Mouse (Mus musculus) left cerebral cortex, postnatal 4 days (tissue): ENCODE data around the gene Rabl3. TPM values are rescaled to one million over a fixed set of nuclear protein-coding genes. Genes with fewer than 3 reads are reported as not detected.

Experiments used
- DNase-seq: peaks from one replicate; pipeline ENCODE4 v3.0.0-alpha.2; 2022
- intact Hi-C: fragments of 180-260 bp; cut with DNase I; formaldehyde crosslinking; loops from one replicate; pipeline ENCODE4 v1.15.1; 2025
- total RNA-seq, 2 experiments: library from RNA; stranded (reverse); gene quantifications; 2 replicates each; pipeline ENCODE4 v1.2.3; 2021

Rabl3 gene
- total RNA-seq, 2 experiments from 2014 or later, result 7.9 to 9.3 TPM

DNA sequence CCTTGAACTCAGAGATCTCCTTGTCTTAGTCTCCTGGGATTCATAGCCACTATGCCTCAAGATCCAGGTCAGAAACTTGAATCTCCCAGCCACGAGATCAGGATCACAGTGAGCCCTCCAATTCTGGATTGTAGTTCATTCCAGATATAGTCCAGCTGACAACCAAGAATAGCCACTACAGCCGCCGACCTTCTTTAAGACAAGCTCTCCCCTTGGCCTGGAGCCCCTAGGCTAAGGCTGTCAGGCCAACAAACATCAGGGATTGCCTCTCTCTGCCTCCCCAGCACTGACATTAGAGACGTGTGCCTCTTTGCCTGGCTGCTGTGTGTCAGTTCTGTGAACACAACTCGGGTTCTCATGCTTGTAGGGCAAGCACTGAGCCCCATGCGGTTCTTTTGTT is 1.1 kb downstream of the Rabl3 start:
- no peak for DNase-seq
- intact Hi-C loops, result no loop called here

DNA sequence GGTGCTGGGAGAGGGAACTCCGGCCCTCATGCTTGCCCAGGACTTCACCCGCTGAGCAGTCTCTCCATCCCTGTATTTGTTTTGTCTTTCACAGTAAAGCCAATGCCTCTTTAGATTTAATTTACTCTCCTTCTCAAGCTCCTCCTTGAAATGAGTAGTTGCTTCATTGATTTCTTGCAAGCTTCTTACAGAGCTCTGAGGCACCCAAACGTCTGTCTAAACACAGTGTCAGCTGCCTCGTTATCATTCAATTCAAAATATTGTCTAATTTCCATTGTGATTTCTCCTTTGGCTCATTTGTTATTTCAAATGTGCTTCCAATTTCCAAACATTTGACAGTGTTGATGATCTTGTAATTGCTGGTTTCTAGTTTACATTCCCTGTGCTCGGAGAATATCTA is 6.6 kb downstream of the Rabl3 start:
- no peak for DNase-seq
- intact Hi-C loops, result no loop called here

DNA sequence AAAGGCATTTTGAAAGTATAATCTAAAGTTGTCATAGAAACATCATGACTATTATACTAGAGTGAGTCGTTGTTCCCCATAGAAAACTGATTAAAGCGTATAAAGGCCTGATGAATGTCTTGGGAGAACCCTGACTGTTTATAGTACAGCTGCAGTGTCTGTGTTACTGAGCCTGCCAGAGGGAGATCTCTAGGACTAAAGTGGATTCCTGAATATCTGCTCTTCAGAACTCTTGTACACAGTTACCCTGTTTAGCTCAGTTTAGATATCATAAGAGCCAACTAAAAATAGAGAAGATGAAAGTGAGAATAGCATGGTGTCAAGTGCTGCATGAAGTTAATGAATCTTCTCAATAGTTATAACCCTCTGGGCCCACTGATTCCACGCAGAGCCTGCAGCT is 10.6 kb downstream of the Rabl3 start:
- intact Hi-C loops, result no loop called here
- no peak for DNase-seq

DNA sequence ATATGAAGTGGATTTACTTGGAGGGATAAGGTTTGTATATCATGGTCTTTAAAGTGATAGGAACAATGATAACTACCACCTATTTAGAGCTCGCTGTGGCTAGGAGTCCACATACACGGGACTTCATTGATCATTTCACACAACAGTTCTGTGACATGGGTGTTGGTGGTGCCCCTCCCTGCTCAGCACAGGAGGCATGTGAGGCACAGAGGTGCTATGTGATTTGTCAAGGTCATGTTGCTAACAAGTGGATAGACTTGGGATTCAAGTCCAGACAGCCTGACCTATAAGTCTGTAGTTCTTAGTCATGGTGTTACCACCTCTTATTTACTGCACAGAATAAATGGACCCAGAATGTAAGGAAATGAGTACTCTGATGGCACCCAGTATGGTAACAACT is 11.3 kb downstream of the Rabl3 start:
- DNase-seq, result no peak
- intact Hi-C loops, result no loop called here

DNA sequence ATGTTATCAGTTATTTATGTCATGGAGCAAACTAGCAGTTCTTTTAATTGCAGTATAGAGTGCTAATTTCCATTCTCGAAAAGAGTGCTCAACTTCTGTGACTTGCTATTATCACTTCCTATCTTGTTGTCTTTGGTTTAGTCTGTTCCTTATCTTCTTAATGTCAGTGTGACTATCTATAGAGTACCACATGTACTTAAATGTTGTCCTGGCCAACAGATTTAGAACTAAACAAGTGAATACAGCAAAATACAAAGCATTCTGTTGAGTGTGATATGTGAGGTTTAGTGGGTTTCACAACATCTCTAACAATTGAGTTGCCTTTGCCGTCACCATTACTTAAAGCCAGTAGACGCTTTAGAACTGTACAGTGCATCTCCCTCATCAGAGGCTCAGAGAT is 13.1 kb downstream of the Rabl3 start:
- DNase-seq, result no peak
- intact Hi-C loops, result no loop called here

DNA sequence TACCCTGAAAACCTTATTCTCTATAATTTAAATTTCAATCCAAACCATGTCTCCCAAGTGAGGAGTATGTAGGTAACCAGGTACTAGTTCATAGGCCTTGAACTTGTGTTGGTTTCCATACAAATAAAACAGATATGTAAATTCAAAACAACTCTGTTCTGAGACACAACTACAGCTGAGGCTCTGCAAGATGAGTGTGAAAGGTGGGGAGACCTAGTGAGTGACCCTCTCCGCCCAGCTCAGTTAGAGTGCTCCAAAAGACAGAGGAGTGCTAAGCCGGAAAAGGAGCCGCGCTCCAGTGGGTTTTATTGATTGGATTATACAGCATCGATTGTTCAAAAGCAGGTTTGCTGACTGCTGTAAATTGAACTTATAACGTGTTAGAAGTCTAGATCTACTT is 22.7 kb downstream of the Rabl3 start:
- intact Hi-C loops, result no loop called here

DNA sequence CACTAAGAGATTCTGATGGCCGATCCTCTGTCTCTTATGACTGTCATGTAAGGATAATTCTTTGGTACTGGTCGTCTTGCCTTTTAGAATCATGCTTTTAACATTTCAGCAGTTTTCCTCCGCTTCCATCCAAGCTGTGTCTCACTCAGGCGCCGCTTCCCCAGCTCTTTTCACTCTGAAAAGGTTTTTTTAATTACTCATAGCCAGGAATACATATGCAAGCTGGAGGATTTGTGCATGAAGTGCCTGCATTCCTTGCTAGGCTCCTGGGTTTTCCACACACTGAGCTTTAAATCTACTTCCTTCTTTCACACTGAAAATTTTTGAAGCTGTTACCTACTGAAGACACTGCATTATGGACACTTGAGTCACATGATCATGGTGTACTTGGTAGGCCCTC is 23.3 kb downstream of the Rabl3 start:
- intact Hi-C loops, result no loop called here
- no peak for DNase-seq

More for the DNA sequence above, 22.7 kb downstream of the Rabl3 start:
- no peak for DNase-seq

DNA sequence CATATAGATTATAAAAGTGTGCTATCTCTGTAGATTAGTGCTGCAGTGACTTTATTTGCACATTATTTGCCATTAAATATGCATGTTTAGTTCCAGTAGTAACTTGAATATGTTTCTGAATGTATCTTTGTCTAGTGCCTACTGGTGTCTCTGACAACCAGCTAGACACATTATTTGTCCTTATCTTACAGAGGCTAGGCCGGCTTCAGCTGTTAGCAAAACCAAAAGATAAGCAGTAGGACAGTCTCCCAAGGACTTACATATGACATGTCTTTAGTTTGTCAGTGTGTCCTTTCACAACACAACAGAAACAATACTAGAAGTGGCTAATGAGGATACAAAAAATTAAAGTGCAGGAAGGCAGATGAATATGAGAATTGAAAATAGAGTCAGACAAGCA is 25.4 kb downstream of the Rabl3 start:
- DNase-seq, result no peak
- intact Hi-C loops, result no loop called here

DNA sequence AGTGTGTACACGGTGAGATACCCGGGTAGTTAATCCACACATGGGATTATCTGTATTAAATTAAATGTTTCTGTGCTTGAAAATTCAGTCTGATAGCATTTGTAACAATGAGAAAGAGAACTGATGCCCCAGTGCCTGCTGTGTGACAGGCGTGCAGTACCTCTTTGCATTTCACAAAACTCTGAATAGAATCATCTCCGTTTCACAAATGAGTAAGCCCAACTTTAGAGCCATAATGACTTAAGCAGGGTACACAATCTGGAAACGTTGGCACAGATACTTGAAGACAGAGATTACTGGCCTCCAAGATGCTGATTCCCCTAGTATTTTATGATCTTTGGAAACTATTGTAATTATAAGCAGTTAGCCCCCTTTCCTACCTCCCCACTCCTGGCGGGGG is 26.4 kb downstream of the Rabl3 start:
- intact Hi-C loops, result no loop called here
- no peak for DNase-seq

DNA sequence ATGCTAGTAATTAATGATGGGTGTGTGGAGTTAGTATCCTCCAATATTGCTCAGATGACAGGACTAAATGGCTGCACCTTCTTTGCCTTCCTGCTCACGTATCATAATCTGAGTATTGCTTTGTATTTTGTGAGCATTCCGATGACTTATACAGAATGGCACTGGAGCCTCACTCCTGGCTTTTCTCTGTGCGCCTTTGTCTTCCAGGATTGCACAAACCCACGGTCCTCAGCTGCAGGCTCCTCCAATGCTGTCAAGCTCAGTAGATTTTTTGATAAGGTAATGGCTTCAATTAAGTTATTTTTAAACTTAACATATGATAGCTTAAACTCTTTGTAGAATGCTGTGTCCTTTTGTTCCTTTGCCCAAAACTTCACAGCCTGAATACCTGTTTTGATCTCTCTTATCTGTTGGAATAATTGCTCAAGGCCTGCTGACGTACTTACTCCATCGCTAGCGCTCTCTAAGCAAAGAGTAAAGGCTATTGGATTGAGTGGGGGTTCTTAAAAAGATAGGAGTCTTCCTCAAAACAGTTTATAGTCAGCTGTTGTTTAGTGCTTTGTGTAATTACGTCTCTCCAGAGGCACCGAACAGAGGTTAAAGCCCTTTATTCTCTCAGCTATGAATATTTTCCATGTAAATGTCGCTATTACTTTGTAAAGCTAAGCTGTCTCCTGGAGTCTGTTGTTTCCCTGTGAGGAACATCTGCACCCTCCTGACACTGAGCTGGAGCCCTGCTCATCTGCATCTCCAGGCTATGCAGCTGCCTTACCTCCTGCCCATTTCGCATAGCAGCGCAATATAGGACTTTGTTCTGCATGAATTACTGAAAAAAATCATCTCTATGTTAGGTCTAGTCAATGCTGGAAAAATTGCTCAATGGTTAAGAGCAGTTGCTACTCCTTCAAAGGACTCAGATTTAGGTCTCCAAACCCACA is 27.7 kb downstream of the Rabl3 start:
- DNase-seq, result no peak
- intact Hi-C loops, result no loop called here

DNA sequence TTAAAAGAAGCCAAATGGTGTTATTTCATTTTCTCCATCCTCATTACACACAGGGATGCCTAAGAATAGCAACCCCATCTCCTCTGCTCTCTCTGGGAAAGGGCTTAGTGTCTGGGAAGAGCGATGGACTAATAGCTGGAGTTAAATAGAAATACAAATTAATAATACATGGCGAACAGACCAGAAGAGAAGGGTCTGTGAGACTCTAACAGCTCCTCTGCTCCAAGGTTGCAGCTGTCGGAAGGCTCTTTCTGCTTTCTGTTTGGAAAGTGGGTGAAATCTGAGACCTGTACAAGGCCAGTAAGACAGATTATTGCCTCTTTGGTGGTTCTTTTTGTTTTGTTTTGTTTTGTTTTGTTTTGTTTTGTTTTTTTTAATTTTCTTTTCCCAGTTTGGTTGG is 31.9 kb downstream of the Rabl3 start:
- intact Hi-C loops, result no loop called here
- no peak for DNase-seq

DNA sequence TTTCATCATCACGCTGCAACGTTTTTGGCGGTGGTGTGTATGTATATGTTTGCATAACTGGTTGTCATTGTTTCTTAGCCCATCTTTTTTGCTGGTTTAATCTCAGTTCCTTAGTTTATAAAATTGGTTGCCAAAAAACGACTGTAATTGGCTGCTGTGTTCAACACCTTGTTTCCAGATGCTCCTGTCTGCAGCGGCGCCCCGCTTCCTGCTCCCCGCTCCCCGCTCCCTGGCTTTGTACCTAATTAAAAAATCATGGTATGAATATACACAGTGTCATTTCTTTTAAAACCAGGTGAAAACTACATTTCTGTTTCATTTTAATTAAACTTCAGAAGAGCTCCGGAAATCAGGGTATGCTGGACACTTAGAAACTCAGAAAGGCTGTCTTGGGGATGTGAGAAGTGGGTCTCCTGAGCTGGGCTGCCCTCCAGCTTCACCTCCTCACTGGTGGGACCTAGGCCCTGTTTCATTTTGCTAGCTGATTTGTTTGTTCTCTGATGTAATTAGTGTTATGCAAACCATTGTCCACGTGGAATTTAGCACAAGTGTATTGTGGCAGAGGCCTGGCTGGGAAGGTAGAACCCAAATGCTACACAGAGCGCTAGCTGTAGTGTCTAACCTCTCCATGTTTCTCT is 32.6 kb downstream of the Rabl3 start:
- intact Hi-C loops, result no loop called here
- no peak for DNase-seq

DNA sequence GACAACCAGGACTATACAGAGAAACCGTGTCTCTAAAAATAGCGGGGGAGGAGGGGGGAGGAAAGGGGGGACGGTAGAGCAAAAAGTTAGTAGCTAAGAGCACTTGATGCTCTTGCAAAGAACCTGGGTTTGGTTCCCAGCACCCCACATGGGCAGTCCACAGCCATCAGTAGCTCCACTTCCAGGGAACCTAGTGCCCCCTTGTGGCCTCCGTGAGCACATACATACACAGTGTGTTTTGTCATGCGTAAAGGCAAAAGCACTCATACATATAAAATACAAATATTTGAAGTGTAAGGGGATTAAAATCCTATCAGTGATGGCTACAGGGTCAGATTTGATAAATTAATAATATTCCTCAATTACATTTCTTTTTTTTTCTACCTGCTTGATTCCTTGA is 33.4 kb downstream of the Rabl3 start:
- intact Hi-C loops, result no loop called here
- DNase-seq, result no peak

DNA sequence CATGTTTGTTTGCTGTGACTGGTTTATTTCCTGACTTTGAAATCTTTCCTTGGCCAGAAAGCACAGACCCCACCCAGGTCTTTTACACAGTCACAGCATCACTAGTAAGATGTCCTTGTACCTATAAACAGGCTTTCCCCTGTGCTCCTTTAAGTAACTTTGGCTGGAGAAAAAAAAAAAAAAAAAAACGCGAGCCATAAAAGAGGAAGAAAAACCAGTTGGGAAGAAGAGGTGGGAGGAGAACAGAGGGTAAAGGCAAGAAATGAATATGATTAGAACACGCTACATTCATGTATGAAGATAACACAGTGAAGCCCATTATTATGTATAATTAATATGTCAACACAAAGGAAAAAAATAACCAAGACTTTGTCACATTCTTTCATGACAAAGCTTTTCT is 35.6 kb downstream of the Rabl3 start:
- intact Hi-C loops, result no loop called here
- no peak for DNase-seq

DNA sequence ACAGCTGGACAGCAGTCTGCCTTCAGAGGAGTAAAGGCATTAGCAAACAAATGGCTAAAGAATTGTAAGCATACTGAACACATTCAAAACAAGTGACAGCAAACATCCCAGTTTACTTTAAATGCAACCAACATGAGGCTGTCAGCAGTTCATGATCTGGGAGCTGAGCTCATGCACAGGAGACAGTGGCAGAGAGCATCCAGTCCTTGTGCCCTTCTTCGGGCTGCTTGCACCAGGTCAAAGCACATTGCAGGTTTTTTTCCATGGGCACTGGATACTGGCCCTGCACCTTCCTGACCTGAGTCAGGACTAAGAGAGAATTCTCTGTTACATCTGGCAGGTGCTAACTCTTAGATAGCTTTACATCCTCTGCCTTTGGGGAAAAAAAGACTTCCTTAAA is 39.9 kb downstream of the Rabl3 start:
- intact Hi-C loops, result no loop called here
- DNase-seq, result no peak

DNA sequence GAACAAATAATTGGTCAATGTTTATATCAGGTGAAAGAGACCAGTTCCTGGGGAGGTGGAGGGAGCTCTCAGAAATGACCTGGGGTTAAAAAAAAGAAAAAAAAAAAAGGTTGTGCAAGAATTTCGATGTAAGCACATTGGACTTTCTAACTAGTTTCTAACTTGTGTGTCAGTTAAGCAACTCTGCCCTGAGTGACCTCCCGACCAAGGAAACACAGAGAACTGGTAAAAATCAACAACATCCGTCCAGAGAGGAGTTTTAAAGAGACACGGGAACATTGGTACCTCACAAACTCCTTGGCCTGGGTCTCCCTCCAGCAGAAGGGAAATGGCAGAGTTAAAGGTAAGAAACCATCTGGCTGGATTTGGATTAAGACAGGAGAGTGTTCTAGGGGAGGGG is 40.3 kb downstream of the Rabl3 start, which contains the start of gene Hgd:
Gene Hgd (plus strand): TSS at position 160 of the 400 bp plus-strand sequence.
- DNase-seq, result no peak
- intact Hi-C loops, result no loop called here

DNA sequence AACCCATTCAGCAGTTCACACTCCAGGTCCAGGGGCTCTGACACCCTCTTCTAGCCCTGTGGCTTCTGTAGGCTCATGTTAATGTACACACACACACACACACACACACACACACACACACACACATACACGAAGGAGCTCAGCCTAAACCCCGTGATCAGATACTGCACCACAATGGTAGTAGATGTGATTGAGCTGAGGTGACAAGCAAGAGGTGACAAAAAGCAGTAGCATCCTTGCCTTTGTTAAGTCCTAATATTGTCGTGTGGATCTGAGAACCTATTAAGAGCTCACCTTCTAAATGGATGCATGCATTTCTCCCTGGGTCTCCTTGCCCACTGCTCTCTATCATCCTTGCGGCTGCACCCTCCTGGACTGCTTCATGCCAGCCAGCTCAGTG is 41.0 kb downstream of the Rabl3 start:
- DNase-seq, result no peak
- intact Hi-C loops, result no loop called here

DNA sequence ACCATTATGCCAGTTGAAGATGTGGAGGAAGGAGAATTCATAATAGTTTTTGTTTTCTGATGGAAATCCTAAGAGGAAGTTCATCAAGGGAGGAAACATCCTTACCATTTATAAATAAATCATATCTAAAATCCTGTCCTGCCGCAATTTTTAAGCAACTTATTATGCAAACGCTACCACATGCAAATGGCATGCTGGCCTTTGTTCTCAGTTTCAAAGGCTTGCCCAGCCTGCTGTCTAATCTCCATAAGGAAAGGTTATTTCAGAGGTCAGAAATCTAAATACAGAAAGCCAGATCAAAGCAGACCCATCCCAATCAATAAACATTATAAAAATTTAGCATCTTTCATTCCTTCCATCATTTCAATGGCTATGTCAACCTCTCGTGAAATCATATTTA is 42.2 kb downstream of the Rabl3 start:
- no peak for DNase-seq
- intact Hi-C loops, result no loop called here

DNA sequence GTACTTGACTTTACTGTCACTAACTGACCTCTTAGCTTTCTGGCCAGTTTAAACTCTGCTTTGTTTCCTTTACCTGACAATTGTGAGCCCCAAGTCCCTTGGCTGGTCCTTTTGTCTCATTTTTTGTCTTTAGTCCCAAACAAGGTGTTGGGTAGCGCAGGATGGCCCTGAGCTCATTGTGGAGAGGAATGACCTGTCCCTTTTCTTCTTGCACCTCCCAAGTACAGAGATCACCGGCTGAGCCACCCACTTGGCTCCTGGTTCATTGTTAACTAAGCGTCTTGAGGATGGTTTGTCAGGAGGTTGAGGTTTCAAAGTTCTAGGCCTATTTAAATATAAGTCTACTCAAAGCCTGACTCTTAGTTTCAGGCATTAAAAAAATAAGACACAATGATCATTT is 43.6 kb downstream of the Rabl3 start:
- intact Hi-C loops, result no loop called here

DNA sequence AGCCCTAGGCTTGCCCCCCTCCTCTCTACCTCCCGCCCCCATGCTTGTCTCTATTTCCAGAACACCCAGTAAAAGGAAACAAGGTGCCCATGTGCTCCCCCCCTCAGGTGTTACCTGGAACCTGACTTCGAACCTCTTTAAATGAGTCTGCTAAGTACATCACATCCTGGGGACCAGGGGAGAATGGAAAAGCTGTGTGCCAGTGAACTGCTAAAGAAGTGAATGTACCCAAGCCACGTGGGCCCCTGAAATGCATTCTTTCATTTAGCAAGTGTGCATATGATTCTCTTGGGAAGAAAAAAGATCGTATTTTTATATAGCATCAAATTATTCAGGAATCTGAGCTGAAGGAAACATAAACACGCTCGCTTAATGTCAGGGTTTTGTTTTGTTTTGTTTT is 44.1 kb downstream of the Rabl3 start:
- intact Hi-C loops, result no loop called here
- DNase-seq, result no peak

More for the DNA sequence above, 43.6 kb downstream of the Rabl3 start:
- no peak for DNase-seq

DNA sequence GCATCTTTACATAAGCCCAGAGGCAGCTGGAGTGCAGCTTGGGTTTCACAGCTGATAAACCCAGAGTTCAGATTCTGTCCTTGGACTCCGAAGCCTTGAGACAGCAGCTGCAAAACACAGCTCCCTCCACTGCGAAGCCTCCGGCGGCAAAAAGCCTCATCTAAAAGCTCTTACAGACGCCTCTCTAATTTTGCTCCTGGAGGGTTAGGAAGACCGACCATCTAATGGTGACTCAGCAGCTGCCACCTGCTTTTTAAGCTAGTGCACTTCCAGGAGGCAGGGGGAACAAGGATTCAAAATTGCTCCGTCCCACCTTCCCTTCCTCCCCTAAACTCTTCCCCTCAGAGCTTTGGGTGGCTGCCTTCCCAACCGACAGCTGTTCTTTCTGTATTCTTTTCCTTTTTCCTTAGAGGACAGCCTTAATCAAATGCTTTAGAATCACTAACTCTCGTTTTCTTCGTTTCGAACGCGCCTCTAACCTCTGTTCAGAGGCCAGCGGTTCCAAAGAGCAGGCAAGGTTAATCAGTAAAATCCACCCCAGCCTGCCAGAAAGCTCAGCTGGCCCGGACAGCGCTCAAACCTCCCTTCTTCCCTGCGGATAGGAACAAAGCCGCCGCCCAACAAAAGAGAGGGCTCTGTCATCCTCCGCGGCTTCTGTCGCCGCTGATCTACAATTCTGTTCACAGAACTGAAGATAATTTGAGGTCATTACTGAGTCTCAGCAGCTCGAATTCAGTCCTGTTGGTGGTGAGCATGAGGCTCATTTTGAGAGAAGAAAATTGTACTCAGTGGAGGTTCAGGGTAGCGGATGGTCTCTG is 44.7 kb downstream of the Rabl3 start:
- DNase-seq, result peak; percentile 79
- intact Hi-C loops, result no loop called here
